Mouse (Mus musculus): ENCODE measurements around the gene Nags.

- TF ChIP-seq CTCF (IDR thresholded peaks at IDR 0.05; ENCODE audit: low read depth), result no peak
- TF ChIP-seq EP300 (IDR thresholded peaks at IDR 0.05; ENCODE audit: low read depth), result no peak
Measured at GRCm38 (mm10) chr11:102146005-102146404, 692 bp downstream of the Nags start.
